Mouse (Mus musculus): ENCODE data around the gene Patz1.

DNA sequence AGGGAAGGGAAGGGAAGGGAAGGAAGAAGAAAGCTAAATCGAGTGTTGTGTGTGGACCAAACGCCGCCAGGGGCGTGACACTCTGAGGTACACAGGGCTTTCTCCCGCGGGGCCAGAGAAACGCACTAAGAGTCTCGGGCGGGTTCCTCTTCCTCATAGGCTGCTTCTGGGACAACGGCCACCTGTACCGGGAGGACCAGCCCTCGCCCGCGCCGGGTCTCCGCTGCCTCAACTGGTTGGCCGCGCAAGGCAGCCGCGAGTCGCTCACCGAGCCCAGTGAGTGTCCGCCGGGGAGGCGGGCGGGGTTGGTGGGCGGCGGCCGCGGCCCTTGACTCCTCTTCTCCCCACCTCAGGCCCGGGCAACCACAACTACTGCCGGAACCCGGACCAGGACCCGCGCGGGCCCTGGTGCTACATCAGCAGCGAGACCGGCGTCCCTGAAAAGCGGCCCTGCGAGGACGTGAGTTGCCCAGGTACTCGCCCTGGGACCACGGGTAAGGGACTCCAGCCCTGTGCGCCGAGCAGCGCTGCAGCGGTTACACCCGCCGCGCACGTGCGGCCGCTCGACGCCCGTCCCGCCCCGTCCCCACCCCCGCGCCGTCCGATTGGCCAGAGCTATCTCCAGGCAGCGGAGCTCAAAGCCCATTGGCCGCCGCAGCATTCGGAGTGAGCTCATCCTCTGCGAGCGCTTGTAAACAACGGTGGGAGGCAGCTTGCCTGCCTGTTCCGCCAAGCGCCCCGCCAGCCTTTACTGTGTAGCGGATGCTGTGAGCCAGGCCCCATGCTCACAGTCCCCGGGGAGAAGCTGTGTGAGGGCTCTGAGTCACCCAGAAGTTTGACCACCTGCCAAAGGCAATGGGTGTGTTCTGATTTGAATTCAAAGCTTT, 43.3 kb downstream of the Patz1 start:
- TF ChIP-seq GATA1 (IDR thresholded peaks at IDR 0.05; ENCODE audit: borderline replicate concordance, low read length) (no peak), FLI1 (IDR thresholded peaks at IDR 0.05; ENCODE audit: low read length) (no peak)
